Mouse (Mus musculus) kidney, postnatal 14 days (tissue): ENCODE results near the gene Tmem97.

ENCODE experiments used
- DNase-seq: peaks from one replicate; pipeline ENCODE4 v3.0.0; 2022; ENCODE audit warnings: mixed read lengths

Gene Tmem97

GRCm38 (mm10) chr11:78512025-78512957, 38.3 kb downstream of the Tmem97 start, which contains the start of the genes Tmem199 and Poldip2:
Tmem199 (minus strand) TSS chr11:78512172.
Poldip2 (plus strand) TSS chr11:78512193.
- peak; percentile 94 for DNase-seq

- no peak for DNase-seq
Observed at GRCm38 (mm10) chr11:78509148-78509547, 41.4 kb downstream of the Tmem97 start.

DNA sequence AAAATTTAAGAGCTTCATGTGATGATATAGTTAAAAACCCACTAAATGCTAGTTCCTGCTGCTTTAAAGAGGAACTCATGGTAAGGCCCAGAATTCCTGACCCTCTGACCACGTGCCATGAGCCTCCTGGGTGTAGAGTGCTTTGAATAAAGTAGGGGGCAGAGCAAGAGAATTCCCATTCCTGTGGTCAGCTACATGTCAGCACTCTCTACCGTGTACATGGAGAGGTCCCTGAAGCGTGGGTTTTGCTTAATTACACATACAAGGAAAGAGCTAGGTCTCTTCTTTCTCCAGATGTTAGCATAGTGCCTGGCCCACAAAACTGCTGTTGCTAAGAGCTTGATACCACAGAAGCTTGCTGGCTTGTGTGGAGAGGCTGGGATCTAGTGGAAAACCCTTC, 45.1 kb downstream of the Tmem97 start:
- no peak for DNase-seq

DNA sequence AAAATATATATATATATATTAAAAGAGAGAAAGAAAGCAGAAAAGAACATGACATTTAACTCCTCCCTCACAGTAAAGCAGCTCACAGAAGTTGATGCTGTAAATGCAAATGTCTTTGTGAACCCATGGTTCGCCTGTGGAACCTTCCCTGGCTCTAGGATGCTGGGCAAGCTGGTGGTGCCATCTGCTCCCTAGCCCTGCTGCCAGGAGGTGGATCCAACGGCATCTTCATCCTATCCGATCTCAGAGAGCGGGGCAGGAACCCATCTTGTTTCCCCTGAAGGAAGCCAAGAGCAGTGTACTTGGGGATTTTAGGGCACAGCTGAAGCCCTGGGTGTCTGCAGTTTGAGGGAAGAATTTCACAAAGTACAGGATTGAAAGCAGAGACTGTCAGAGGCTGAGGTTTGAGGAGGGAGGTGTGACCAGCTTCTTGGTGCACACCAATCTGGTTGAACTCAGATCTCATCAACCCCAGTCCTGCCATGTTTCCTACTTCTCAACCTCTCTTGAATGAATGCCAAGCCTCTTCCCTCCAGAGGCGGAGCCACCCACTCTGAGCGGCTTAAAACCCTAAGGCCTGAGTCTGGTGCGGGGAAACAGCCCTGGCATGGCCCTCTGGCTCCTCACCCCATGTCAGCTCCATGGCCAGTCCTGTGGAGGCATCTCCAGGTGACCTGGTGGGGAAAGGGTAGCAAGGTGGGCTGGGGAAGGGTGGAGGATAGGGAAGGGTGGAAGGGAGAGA, 47.5 kb downstream of the Tmem97 start, which contains the start of gene Sebox:
TSS of gene Sebox (plus strand) at position 539 of the 742 bp plus-strand sequence.
- no peak for DNase-seq

- DNase-seq = no peak
Observed at GRCm38 (mm10) chr11:78501529-78501928, 49.0 kb downstream of the Tmem97 start.

GRCm38 (mm10) chr11:78500623-78501202, 49.9 kb downstream of the Tmem97 start:
- no peak for DNase-seq

DNA sequence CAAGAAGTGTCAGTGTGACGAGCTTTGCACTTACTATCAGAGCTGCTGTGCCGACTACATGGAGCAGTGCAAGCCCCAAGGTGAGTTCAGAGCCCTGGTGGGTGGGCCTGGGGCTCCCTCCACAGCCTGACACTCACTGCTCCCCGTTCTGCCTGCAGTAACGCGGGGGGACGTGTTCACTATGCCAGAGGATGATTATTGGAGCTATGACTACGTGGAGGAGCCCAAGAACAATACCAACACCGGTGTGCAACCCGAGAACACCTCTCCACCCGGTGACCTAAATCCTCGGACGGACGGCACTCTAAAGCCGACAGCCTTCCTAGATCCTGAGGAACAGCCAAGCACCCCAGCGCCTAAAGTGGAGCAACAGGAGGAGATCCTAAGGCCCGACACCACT, 51.0 kb downstream of the Tmem97 start:
- no peak for DNase-seq

GRCm38 (mm10) chr11:78499004-78499403, 51.6 kb downstream of the Tmem97 start, which contains the start of gene Vtn:
Vtn (plus strand) TSS chr11:78499091.
- no peak for DNase-seq

DNA sequence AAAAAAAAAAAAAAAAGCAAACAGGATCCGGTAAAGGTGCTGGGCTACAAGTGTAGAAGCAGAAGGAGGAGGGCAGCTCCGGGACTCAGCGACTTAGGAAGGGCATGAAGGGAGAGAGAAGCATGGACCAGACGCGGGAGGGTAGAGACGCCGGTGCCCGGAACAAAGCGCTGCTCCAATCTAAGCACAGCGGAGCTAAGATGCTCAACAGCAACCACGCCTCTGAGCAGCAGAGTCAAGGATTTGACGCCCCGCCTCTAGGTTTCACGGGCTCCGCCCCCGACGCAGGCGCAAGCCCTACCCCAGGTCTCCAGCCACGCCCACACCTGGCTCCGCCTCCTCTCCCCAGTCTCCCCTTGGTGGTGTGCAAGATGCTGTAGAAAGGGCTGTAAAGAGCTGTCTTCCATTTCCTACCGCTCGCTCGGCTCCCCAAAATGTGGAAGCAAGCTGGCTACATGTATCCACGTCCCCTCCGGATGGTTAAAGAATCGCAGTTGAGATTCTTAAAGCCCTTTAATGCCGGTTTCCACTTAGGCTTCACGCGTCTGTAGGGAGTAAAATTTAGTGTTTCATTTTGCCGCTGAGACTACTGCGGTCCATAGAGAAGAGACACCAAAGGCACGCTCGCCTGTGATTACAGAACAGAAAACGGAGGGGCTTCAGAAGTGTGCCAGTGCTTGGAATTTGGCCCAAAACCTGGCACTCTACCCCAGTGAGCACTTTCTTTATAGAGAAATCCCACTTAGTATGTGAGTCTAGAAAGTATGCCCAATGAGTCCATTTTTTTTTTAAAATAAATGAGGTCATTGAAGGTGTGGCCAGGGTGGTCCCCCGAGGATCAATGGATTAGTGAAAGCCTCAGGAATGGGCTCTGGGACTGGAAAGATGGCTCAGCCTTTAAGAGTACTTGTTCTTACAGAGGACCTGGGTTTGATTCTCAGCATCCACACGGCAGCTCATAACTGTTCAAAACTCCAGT, 52.7 kb downstream of the Tmem97 start, which contains the start of gene Sarm1:
TSS of gene Sarm1 (minus strand) at position 211 of the 979 bp plus-strand sequence.
- DNase-seq = peak; percentile 93

DNA sequence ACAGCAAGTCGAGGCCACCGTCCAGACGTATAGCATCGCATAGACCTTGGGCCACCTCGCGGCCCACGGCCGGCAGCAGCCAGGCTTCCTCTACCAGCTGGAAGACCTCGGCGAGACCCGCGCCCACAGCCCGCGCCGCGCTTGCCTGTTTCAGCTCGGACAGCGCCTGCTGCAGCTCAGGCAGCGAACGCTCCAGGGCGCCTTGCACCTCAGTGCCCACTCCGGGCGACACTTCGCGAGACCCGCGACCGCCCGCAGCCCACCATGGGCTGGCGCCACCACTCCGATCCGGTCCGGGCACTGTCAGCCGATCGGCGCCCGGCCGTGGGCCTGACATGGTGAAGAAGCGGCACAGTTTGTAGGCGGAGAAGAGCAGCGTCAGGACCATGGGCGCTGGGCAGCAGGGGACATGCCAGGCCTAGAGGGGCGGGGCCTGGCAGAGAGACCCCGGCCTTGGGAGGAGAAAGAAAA, 53.5 kb downstream of the Tmem97 start:
- peak; percentile 26 for DNase-seq

GRCm38 (mm10) chr11:78495904-78496303, 54.7 kb downstream of the Tmem97 start:
- peak; percentile 51 for DNase-seq
